Mouse (Mus musculus) lung, adult 2 months (tissue): Measurements from ENCODE around the gene Scml4.

Source experiments
- CTCF ChIP-seq: fragments of 200-500 bp; IDR thresholded peaks from 2 replicates; pipeline ENCODE4 v1.5.1; 2011; ENCODE audit warnings: mild to moderate bottlenecking, low read length, control low read depth; ENCODE audit not compliant: insufficient read depth
- POLR2A ChIP-seq: fragments of 200-500 bp; IDR thresholded peaks from 2 replicates; pipeline ENCODE4 v1.6.1; 2011; ENCODE audit warnings: low read depth, mild to moderate bottlenecking, control low read depth, low read length, borderline replicate concordance; ENCODE audit errors: extremely low read depth

GRCm38 (mm10) chr10:43008116-43008515 lies 147.9 kb downstream of the Scml4 start:
- no peak for TF ChIP-seq POLR2A
- TF ChIP-seq CTCF, result no peak
